Mouse (Mus musculus) C2C12 (cell line): Measurements from ENCODE around the gene Catip. TPM values are rescaled to one million over a fixed set of nuclear protein-coding genes. Genes with fewer than 3 reads are reported as not detected.

Experiments
- H3K27me3 ChIP-seq: one replicate; pipeline ENCODE4 v1.6.1; 2011; ENCODE audit not compliant: control insufficient read depth, insufficient read depth, insufficient read length
- H3K36me3 ChIP-seq: one replicate; pipeline ENCODE4 v1.6.1; 2011; ENCODE audit not compliant: control insufficient read depth, insufficient read depth
- H3K4me3 ChIP-seq: one replicate; pipeline ENCODE4 v1.5.1; 2011; ENCODE audit warnings: mild to moderate bottlenecking, control low read depth; ENCODE audit not compliant: poor library complexity, insufficient read depth, severe bottlenecking
- H3K79me2 ChIP-seq: one replicate; pipeline ENCODE4 v1.6.1; 2011; ENCODE audit not compliant: control insufficient read depth, insufficient read depth
- H3K79me3 ChIP-seq: one replicate; pipeline ENCODE4 v1.6.1; 2011; ENCODE audit warnings: low read depth, control low read depth
- H3ac ChIP-seq: one replicate; pipeline ENCODE3; 2011; ENCODE audit warnings: low read depth; ENCODE audit not compliant: control insufficient read depth, insufficient read length
- CEBPB ChIP-seq: IDR thresholded peaks from one replicate; pipeline ENCODE4 v1.6.1; 2011; ENCODE audit warnings: low read depth, mild to moderate bottlenecking, control low read depth, moderate library complexity
- CTCF ChIP-seq: IDR thresholded peaks from one replicate; pipeline ENCODE4 v1.5.1; 2011; ENCODE audit not compliant: control insufficient read depth, insufficient read depth, insufficient read length
- FOSL1 ChIP-seq: IDR thresholded peaks from one replicate; pipeline ENCODE4 v1.8.0; 2011; ENCODE audit warnings: mild to moderate bottlenecking, low read length; ENCODE audit not compliant: poor library complexity, insufficient read depth, severe bottlenecking
- MAX ChIP-seq: IDR thresholded peaks from one replicate; pipeline ENCODE4 v1.6.1; 2011; ENCODE audit warnings: mild to moderate bottlenecking, control low read depth
- MYOD1 ChIP-seq: IDR thresholded peaks from one replicate; pipeline ENCODE4 v1.6.1; 2011; ENCODE audit warnings: low read depth; ENCODE audit not compliant: control insufficient read depth, insufficient read length
- MYOG ChIP-seq: IDR thresholded peaks from one replicate; pipeline ENCODE4 v1.6.1; 2011; ENCODE audit not compliant: control insufficient read depth, insufficient read length; ENCODE audit errors: extremely low read depth
- USF1 ChIP-seq: IDR thresholded peaks from one replicate; pipeline ENCODE4 v1.6.1; 2011; ENCODE audit warnings: low read depth, mild to moderate bottlenecking, control low read depth, moderate library complexity
- polyA plus RNA-seq: library from polyadenylated mRNA; unstranded; fragments of >200 nt; fragmentation: generic; extraction: Trizol; gene quantifications from one replicate; pipeline ENCODE4 v1.2.1, GENCODE M21; 2012; ENCODE audit warnings: missing spikeins

Gene Catip
- polyA plus RNA-seq, 1 experiment: not detected

DNA sequence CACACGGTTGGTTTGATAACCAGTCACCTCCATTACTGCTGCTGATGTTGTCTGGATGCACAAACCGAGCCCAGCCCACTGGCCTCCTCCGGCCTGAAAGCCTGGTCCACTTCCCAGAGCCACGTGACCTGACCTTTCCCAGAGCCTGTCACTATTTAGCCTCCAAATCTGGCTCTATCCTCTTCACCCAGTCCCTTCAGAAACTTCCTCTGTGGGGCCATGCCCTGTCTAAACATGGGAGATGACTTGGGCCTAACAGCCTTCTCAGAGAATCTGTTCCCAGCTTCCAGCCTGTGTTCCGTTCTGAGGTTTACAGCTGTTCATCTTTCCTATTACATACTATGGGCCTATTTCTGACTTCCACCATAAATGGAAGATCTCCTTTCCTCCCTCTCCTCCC is 1.5 kb downstream of the Catip start:
- no peaks in the 10 kb centered on the region for H3K79me3 ChIP-seq
- H3K79me2 ChIP-seq: no peaks in the 10 kb centered on the region
- no peaks in the 10 kb centered on the region for H3K27me3 ChIP-seq
- no peaks in the 10 kb centered on the region for H3K36me3 ChIP-seq
- no peak for TF ChIP-seq MYOG
- TF ChIP-seq CEBPB: no peak
- no peak for TF ChIP-seq MAX
- TF ChIP-seq FOSL1: no peak
- TF ChIP-seq USF1: no peak
- TF ChIP-seq MYOD1: no peak
- no peak for TF ChIP-seq CTCF
- no peak overlapping the region for H3ac ChIP-seq
- H3K4me3 ChIP-seq: no peak overlapping the region

DNA sequence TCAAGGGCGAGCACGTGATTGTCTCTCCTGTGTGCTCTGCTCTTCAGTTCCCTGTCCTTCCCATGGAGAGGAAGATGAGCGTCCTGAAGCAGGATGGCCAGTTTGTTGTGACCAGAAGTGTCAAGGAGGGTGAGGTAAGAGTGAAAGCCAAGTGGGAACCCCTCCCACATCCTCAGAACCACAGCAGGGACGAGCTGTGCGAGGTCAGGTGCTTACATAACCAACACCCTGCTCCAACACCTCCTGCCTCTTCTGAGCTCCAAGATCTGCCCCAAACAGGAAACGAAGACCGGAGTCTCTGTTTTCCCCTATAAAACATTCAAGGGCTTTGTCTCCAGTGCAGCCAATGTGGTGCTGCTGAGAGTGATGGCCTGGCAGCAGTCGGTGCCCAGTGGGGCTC is 2.4 kb downstream of the Catip start:
- H3K79me3 ChIP-seq: no peaks in the 10 kb centered on the region
- no peak for TF ChIP-seq CEBPB
- TF ChIP-seq MYOG: no peak
- TF ChIP-seq MYOD1: no peak
- TF ChIP-seq CTCF: no peak
- TF ChIP-seq MAX: no peak
- no peak for TF ChIP-seq USF1
- no peak for TF ChIP-seq FOSL1

DNA sequence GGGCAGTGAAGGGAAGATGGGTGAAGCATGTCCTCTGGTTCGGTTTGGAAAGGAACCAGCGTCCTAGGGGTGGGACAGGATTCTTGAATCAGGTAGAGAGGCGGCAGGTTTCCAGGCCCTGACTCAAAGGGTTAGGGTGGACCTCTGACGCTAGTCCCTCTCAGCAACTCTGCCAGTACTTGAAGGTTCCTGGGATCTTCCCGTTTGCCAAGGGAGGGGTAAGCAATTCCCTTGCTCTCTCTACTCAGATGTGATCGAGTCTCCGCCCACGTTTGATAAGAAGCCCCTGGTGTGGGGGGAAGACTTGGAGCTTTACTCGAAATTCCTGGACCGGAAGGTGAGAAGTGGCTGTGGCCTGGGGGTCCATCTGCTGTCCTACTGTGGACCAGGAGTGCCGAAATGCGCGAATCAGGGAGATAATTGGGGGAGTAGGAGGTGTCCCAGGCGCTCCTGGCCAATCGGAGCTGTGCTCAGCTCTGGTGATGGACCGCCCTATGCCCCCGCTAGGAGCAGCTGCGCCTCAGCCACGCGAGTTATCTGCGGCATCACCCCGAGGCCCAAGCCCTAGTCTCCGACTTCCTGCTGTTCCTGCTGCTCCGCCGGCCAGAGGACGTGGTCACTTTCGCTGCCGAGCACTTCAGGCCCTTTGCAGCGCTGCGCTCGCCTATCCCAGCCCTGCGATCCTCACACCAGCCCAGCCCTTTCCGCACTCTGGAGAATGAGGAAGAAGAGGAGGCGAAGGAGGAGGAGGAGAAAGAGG is 6.2 kb downstream of the Catip start:
- Histone ChIP-seq H3K4me3 (no peak overlapping the region), H3K79me3 (no peaks in the 10 kb centered on the region)

More for the DNA sequence above, 2.4 kb downstream of the Catip start:
- Histone ChIP-seq H3K4me3 (no peak overlapping the region), H3K79me2 (no peaks in the 10 kb centered on the region), H3K36me3 (no peaks in the 10 kb centered on the region), H3ac (no peak overlapping the region), H3K27me3 (no peaks in the 10 kb centered on the region)

DNA sequence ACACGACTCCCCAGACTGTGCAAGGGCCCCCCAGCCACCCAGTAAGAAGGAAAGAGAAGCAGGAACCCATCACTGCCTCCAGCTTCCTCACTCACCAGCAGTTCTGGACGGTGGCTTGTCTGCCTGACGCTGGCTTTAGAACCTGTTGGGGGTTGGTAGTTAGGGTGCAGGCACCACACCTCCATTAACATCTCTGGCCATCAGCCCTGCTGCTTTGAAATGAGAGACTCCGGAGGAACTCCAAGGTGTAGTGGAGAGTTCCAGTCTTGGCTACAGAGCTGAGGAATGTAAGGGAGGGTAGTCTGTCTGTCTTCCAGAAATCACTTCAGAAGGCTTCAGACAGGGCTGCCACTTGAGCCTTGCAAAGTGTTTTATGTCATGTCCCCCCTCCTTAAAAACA is 8.1 kb downstream of the Catip start:
- Histone ChIP-seq H3K36me3 (no peaks in the 10 kb centered on the region), H3K79me2 (no peaks in the 10 kb centered on the region), H3K4me3 (no peak overlapping the region), H3K79me3 (no peaks in the 10 kb centered on the region), H3K27me3 (no peaks in the 10 kb centered on the region), H3ac (no peak overlapping the region)
- TF ChIP-seq USF1 (no peak), FOSL1 (no peak), MYOD1 (no peak), CEBPB (no peak), MAX (no peak), MYOG (no peak), CTCF (no peak)

More for the DNA sequence above, 6.2 kb downstream of the Catip start:
- no peak overlapping the region for H3ac ChIP-seq
- H3K79me2 ChIP-seq: no peaks in the 10 kb centered on the region
- no peaks in the 10 kb centered on the region for H3K36me3 ChIP-seq
- H3K27me3 ChIP-seq: no peaks in the 10 kb centered on the region
- TF ChIP-seq CEBPB (no peak), USF1 (no peak), FOSL1 (no peak), MYOG (no peak), CTCF (no peak), MAX (no peak), MYOD1 (no peak)

DNA sequence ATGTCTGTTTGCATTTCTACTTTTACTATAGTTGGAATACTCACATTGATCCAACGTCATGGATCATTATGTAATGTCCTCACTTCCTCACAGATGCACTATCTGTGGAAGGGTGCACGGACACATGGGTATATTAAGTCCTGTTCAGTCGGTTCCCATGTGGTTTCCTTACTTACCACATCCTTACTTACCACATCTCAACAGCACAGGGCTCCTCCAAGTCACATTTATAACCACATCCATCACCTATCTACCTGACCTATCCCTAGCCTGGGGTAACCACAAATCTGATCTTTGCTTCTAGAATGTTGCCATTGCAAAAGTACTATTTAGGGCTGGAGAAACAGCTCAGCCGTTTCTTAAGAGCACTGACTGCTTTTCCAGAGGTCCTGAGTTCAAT is 11.5 kb downstream of the Catip start:
- no peak overlapping the region for H3K4me3 ChIP-seq
- no peaks in the 10 kb centered on the region for H3K27me3 ChIP-seq
- H3K79me3 ChIP-seq: no peaks in the 10 kb centered on the region
- TF ChIP-seq CTCF: no peak
- no peak overlapping the region for H3ac ChIP-seq
- no peaks in the 10 kb centered on the region for H3K79me2 ChIP-seq
- H3K36me3 ChIP-seq: no peaks in the 10 kb centered on the region

DNA sequence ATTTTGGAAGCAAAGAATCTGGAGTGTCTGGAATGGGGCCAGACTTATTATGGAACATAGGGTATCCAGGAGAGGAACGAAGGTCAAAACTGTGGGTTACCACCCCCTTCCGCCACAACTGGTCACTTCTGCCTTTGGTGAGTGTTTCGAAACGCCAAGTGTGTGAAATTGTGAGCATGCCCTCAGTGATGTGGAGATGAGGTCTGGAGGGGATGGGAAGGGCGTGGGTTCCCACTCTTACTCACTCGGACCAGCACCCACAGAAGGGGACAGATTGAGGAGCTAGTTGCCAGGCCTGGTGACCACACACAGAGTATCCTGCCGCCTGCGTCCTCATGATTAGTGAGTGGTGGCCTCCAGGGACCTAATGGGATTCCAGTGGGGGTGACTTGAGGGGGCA is 13.1 kb downstream of the Catip start, which contains the start of gene Slc11a1:
Gene Slc11a1, plus strand, starts transcription at position 216 of the 400 bp plus-strand sequence.
- Histone ChIP-seq H3K27me3 (no peaks in the 10 kb centered on the region), H3K36me3 (no peaks in the 10 kb centered on the region), H3K79me3 (no peaks in the 10 kb centered on the region), H3ac (no peak within 1 kb of the TSS), H3K79me2 (no peaks in the 10 kb centered on the region), H3K4me3 (no peak within 1 kb of the TSS)
- TF ChIP-seq CTCF: no peak
- TF ChIP-seq MYOG: no peak
- TF ChIP-seq FOSL1: no peak
- TF ChIP-seq MYOD1: no peak
- TF ChIP-seq CEBPB: no peak
